Mouse (Mus musculus): Measurements from ENCODE around the gene Cacna1g. TPM values are rescaled to one million over a fixed set of nuclear protein-coding genes. Genes with fewer than 3 reads are reported as not detected.
A peak's percentile ranks its signal among the peaks of the same experiment; 100 is the strongest.

Cacna1g gene
- 8.1 and 9.1 TPM in 2 replicates for polyA plus RNA-seq (2016; fragmentation: Nextera tagmentation; extraction: Ambion mirVana)

- Histone ChIP-seq H3K27me3 (ENCODE audit: low read depth, poor library complexity, severe bottlenecking) (peaks cover 75% of the 10 kb centered on the region), H3K9me3 (replicated peaks) (no peaks in the 10 kb centered on the region), H3K4me1 (peaks cover 84% of the 10 kb centered on the region), H3K27ac (replicated peaks) (peak within 1 kb of the TSS; percentile 96), H3K4me3 (peak within 1 kb of the TSS; percentile 96), H3K36me3 (no peaks in the 10 kb centered on the region)
- WGBS: under 1% methylated on average over 52 of the region's 71 CpGs
- DNase-seq (ENCODE audit: low spot score): peak; percentile 92
Measured at GRCm38 (mm10) chr11:94473707-94474543, at the start of gene Cacna1g. Gene Cacna1g (minus strand): TSS chr11:94474198.

GRCm38 (mm10) chr11:94521219-94521843, 47.3 kb upstream of the Cacna1g start, which contains the start of gene Mycbpap:
Gene Mycbpap (minus strand): TSS chr11:94521742.
- Histone ChIP-seq H3K4me1 (peaks cover 47% of the 10 kb centered on the region), H3K4me3 (peak within 1 kb of the TSS; percentile 75), H3K9me3 (replicated peaks) (no peaks in the 10 kb centered on the region), H3K27me3 (ENCODE audit: low read depth, poor library complexity, severe bottlenecking) (peaks cover 18% of the 10 kb centered on the region), H3K27ac (replicated peaks) (peak within 1 kb of the TSS; percentile 83), H3K36me3 (no peaks in the 10 kb centered on the region)
- DNase-seq (ENCODE audit: low spot score): peak; percentile 81
- WGBS: under 1% methylated on average over 42 of the region's 42 CpGs

DNA sequence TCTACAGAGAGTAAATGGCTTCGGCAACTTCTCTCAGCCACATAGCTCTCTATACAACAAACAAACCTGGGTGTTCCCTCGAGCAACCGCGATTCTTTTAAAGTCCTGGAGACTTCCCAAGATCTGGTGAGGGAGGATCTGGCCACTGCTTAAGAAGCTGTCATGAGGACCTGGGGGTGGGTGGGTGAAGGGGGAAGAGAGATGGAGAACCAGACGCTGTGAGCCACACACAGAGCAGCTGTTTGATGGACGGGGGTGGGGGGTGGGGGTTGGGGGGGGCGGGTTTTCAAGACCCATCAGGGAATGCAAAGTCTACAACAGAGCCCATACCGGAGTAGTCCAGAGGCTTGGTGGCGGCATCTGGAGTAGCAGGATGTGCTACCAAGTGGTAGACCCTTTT, 39.5 kb upstream of the Cacna1g start:
- no peak overlapping the region for H3K27ac ChIP-seq (replicated peaks)
- peaks cover 11% of the 10 kb centered on the region for H3K4me1 ChIP-seq
- H3K36me3 ChIP-seq: no peaks in the 10 kb centered on the region
- no peaks in the 10 kb centered on the region; the same call in 1 of the 2 replicates for H3K9me3 ChIP-seq (replicated peaks)
- DNase-seq (ENCODE audit: low spot score): no peak
- 77% methylated on average over 9 of the region's 9 CpGs for WGBS
- no peaks in the 10 kb centered on the region for H3K27me3 ChIP-seq (ENCODE audit: low read depth, poor library complexity, severe bottlenecking)
- H3K4me3 ChIP-seq: no peak overlapping the region

GRCm38 (mm10) chr11:94508976-94509375, 35.0 kb upstream of the Cacna1g start:
- no peaks in the 10 kb centered on the region for H3K4me1 ChIP-seq
- no peaks in the 10 kb centered on the region for H3K36me3 ChIP-seq
- H3K4me3 ChIP-seq: no peak overlapping the region
- no peak overlapping the region for H3K27ac ChIP-seq (replicated peaks)
- DNase-seq (ENCODE audit: low spot score): no peak
- 92% methylated on average over 10 of the region's 10 CpGs for WGBS
- H3K27me3 ChIP-seq (ENCODE audit: low read depth, poor library complexity, severe bottlenecking): no peaks in the 10 kb centered on the region
- H3K9me3 ChIP-seq (replicated peaks): no peaks in the 10 kb centered on the region; the same call in 1 of the 2 replicates

- H3K4me3 ChIP-seq: no peak overlapping the region
- no peak for DNase-seq (ENCODE audit: low spot score)
- H3K36me3 ChIP-seq: no peaks in the 10 kb centered on the region
- peaks cover 27% of the 10 kb centered on the region for H3K4me1 ChIP-seq
- H3K27ac ChIP-seq (replicated peaks): no peak overlapping the region
- WGBS: 91% methylated on average over 8 of the region's 8 CpGs
- H3K27me3 ChIP-seq (ENCODE audit: low read depth, poor library complexity, severe bottlenecking): peaks cover 62% of the 10 kb centered on the region
- H3K9me3 ChIP-seq (replicated peaks): no peaks in the 10 kb centered on the region
Measured at GRCm38 (mm10) chr11:94501482-94501881, 27.5 kb upstream of the Cacna1g start.

DNA sequence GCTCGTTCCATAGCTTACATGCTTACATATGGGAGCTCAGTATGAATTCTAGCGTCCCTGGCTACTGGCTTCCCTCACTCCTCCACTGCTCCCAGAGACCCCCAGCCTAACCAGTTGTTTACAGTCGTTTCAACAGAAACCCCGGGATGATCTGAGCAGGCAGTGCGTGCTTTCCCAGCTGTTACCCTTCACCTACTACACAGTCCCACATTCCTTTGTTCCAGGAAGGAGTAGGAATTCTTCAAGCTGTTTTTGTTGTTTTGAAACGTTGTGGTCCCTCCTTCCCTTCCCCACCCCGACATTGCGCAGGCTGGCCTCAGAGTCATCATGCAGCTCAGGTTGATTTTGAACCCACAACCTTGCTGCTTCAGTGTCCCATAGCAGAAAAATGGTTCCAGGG, 26.4 kb upstream of the Cacna1g start:
- H3K4me3 ChIP-seq: peak overlapping the region; percentile 57
- H3K27me3 ChIP-seq (ENCODE audit: low read depth, poor library complexity, severe bottlenecking): peaks cover 62% of the 10 kb centered on the region
- H3K4me1 ChIP-seq: peaks cover 27% of the 10 kb centered on the region
- no peaks in the 10 kb centered on the region for H3K36me3 ChIP-seq
- H3K9me3 ChIP-seq (replicated peaks): no peaks in the 10 kb centered on the region
- no peak overlapping the region for H3K27ac ChIP-seq (replicated peaks)
- 27% methylated on average over 8 of the region's 8 CpGs for WGBS
- DNase-seq (ENCODE audit: low spot score): no peak

DNA sequence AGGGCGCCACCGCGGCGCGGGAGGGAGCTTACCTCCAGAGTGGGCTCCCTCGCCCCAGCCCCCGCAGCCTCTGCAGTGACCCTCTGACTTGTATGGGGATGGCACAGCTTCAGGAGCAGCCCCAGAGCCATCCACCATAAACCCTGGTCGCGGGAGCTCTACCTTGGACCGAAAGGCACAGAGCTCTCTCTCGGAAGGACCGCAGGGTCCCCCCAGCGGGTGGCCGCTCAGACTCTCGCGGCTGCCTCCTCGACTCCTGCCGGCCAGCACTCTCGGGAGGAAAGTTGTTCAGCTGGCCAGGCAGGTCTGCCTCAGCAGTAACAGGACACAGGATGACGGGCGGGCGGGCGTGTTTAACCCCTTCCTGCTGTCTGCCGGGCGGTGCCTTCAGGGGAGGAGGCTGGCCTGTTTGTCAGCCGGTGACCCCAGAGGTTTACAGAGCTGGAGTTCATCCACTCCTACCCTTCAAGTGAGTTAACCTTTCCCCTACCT, 25.7 kb upstream of the Cacna1g start, which contains the start of gene Epn3:
TSS of gene Epn3 (minus strand) at position 314 of the 492 bp plus-strand sequence.
- Histone ChIP-seq H3K4me1 (peaks cover 27% of the 10 kb centered on the region), H3K9me3 (replicated peaks) (no peaks in the 10 kb centered on the region), H3K4me3 (peak within 1 kb of the TSS; percentile 57), H3K27ac (replicated peaks) (peak within 1 kb of the TSS; percentile 63), H3K27me3 (ENCODE audit: low read depth, poor library complexity, severe bottlenecking) (peaks cover 66% of the 10 kb centered on the region), H3K36me3 (no peaks in the 10 kb centered on the region)
- peak; percentile 60 for DNase-seq (ENCODE audit: low spot score)
- WGBS: under 1% methylated on average over 26 of the region's 26 CpGs

DNA sequence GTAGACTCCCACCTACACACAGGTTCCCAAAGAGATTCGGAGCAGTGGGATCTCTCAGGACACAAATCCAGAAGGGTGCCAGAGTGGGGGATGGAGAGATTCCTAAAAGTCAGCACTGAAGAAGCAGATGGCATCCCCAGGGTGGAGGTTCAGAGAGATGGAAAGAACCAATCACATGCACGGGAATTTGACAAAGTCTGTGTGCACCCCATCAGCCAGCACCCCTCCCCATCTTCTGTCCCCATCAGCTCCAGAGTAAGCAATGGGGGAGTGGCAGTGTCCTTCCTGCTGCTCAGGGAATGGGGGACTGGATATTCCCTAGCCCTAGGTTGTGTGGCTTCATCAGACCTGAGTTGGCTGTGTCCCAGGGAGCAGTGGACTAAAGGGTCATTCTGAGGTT, 25.0 kb upstream of the Cacna1g start:
- no peak for DNase-seq (ENCODE audit: low spot score)
- no peak overlapping the region for H3K27ac ChIP-seq (replicated peaks)
- WGBS: 13% methylated on average over 2 of the region's 2 CpGs

GRCm38 (mm10) chr11:94498093-94498996, 24.3 kb upstream of the Cacna1g start:
- 26% methylated on average over 19 of the region's 19 CpGs for WGBS
- H3K9me3 ChIP-seq (replicated peaks): no peaks in the 10 kb centered on the region
- DNase-seq (ENCODE audit: low spot score): no peak
- no peaks in the 10 kb centered on the region for H3K36me3 ChIP-seq
- peaks cover 27% of the 10 kb centered on the region for H3K4me1 ChIP-seq
- H3K27me3 ChIP-seq (ENCODE audit: low read depth, poor library complexity, severe bottlenecking): peaks cover 77% of the 10 kb centered on the region
- no peak overlapping the region; the same call in 1 of the 2 replicates for H3K27ac ChIP-seq (replicated peaks)
- peak overlapping the region; percentile 57 for H3K4me3 ChIP-seq

More for the DNA sequence above, 25.0 kb upstream of the Cacna1g start:
- Histone ChIP-seq H3K36me3 (no peaks in the 10 kb centered on the region), H3K9me3 (replicated peaks) (no peaks in the 10 kb centered on the region), H3K27me3 (ENCODE audit: low read depth, poor library complexity, severe bottlenecking) (peaks cover 70% of the 10 kb centered on the region), H3K4me3 (peak overlapping the region; percentile 57), H3K4me1 (peaks cover 27% of the 10 kb centered on the region)

GRCm38 (mm10) chr11:94495415-94495814, 21.4 kb upstream of the Cacna1g start:
- Histone ChIP-seq H3K4me3 (no peak overlapping the region), H3K27me3 (ENCODE audit: low read depth, poor library complexity, severe bottlenecking) (peaks cover 82% of the 10 kb centered on the region), H3K4me1 (peaks cover 39% of the 10 kb centered on the region)

GRCm38 (mm10) chr11:94491749-94492099, 17.7 kb upstream of the Cacna1g start:
- no peak for DNase-seq (ENCODE audit: low spot score)
- no peaks in the 10 kb centered on the region for H3K36me3 ChIP-seq
- H3K27ac ChIP-seq (replicated peaks): peak overlapping the region; percentile 84; the same call in 1 of the 2 replicates
- H3K9me3 ChIP-seq (replicated peaks): no peaks in the 10 kb centered on the region
- WGBS: 62% methylated on average over 7 of the region's 7 CpGs
- peaks cover 34% of the 10 kb centered on the region for H3K4me1 ChIP-seq
- peaks cover 81% of the 10 kb centered on the region for H3K27me3 ChIP-seq (ENCODE audit: low read depth, poor library complexity, severe bottlenecking)
- peak overlapping the region; percentile 67 for H3K4me3 ChIP-seq

More at GRCm38 (mm10) chr11:94495415-94495814, 21.4 kb upstream of the Cacna1g start:
- no peak overlapping the region for H3K27ac ChIP-seq (replicated peaks)
- no peak for DNase-seq (ENCODE audit: low spot score)
- no peaks in the 10 kb centered on the region for H3K9me3 ChIP-seq (replicated peaks)
- H3K36me3 ChIP-seq: no peaks in the 10 kb centered on the region
- WGBS: 82% methylated on average over 3 of the region's 3 CpGs

Data from midbrain, embryonic 10.5 days (tissue).